Mouse (Mus musculus) right cerebral cortex, postnatal 36 days (tissue): ENCODE measurements around the gene Pttg1.

Experiments used
- DNase-seq, 2 experiments: peaks; one replicate each; pipeline ENCODE4 v3.0.0; 2022; ENCODE audit warnings: low spot score in 2 of 2, mixed read lengths in 1 of 2

Pttg1 gene

DNA sequence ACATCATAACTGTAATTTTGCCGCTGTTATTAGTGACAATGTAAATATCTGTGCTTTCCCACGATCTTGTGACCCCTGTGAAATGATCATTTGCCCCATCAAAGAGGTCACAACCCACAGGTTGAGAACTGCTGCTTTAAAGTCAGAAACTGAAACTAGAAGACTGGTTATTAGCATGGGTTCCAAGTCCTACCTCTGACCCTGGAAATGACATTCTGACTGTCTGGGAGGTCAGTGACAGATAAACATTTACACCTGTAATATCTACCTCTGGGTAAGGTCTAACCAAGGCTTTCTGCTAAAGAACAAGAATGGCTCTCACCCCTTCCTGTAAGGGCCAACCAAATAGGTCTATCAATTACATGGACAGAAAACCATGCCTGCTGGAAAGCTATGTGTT, 17.2 kb downstream of the Pttg1 start:
- DNase-seq, result no peak

- no peak for DNase-seq
These were observed 21.8 kb downstream of the Pttg1 start for GRCm38 (mm10) chr11:43404150-43404807.

- no peak for DNase-seq
These were observed 25.9 kb downstream of the Pttg1 start for GRCm38 (mm10) chr11:43400131-43400530.

DNA sequence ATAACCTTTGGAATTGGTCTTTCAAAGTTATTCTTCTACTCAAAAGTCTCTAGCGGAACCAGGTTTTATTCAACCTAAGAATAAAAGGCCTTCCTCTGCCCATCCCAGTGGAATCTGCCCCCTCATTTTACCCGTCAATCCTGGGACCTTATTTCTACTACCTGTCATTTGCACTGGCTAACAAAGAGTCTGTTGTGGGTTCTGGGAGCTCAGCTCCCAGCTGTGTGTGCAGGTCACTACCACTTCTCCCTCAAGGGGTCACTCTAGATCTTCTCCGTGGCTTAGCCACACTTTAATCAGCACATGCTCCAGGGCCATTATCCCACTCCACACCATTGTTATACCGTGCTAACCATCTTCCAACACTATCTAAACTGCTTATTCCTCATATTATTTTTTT, 26.8 kb downstream of the Pttg1 start:
- no peak for DNase-seq

DNA sequence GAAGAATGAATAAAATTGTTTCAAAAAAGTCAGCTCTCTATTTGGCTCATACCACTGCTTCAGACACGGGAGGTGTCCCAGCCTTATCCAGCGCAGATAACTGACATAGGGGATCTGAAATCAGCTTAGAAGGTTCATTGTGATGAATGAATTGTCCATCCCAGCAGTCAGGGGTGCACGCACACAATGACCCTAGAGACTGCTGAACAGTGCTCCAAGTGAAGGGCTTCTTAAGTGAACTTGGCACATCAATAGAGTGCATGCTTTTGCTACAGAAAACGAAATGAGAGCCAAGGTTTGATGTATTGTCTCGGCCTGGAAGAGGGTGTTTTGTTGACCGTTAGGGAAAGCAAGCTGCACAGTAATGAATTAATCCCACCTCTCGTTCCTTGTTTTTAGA, 29.4 kb downstream of the Pttg1 start:
- DNase-seq, result no peak

DNA sequence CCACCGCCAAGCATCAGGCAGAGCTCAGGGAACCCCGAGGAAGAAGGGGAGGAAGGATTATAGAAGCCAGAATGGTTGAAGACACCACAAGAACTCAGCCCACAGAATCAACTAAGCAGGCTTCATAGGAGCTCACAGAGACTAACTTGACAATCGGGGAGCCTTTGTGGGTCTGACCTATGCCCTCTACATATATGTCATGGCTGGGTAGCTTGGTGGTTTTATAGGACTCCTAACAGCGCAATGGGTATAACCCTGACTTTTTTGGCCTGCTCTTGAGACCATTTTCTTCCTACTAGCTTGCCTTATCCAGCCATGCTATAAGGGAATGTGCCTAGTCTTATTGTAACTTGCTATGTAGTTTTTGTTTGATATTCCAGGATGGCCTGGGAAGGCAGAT, 29.8 kb downstream of the Pttg1 start:
- no peak for DNase-seq

DNA sequence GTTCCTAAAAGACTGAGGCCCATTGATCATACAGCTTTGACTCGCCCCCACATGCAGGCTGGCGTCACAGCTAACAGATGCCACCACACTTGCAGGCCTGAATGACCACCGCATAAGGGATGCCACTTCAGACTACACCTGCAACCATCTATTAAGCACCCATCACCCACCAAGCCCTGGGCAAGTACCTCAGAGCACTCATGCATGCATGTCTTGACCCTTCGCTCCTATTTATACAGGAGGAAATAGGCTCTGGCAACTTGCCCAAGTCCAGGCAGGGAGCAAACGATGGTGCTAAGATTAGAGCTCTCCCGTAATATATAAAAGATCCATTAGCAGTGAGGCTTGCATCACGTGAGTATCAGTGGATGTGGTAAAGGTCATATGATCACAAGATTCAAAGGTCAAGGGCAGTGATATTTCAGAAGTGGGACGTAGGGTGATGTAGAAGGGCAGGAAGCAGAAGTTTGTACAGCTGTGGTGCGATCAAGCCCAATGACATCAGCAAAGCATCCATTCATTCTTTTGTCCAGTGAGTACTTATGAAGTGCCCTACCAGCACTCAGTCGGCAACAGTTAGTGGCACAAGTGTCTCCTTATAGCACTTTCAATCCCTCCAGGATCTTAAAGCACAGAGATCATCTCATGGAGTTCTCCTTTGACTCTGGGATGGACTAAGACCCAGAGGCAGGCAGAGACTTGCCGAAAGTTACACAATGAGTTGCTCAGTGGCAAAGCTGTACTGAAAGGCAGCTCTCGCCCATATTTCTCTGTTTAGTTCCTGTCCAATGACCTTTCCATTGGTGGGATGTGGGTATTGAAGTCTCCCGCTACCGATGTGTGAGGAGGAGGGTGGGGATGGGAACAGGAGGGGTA, 30.7 kb downstream of the Pttg1 start:
- no peak for DNase-seq

DNA sequence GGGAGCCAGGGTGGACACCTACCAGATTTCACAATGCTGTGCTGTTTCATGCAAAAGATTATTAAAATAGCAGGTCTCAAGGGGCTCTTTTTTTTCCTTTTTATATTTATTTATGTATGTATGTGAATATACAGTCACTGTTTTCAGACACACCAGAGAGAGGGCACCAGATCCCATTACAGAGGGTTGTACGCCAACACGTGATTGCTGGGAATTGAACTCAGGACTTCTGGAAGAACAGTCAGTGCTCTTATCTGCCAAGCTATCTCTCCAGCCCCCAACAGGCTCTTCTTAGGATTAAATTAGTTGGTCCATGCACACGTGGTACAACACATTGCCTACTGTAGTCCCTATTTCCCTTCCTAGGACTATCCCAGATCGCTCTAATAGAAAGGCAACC, 32.7 kb downstream of the Pttg1 start:
- no peak for DNase-seq

DNA sequence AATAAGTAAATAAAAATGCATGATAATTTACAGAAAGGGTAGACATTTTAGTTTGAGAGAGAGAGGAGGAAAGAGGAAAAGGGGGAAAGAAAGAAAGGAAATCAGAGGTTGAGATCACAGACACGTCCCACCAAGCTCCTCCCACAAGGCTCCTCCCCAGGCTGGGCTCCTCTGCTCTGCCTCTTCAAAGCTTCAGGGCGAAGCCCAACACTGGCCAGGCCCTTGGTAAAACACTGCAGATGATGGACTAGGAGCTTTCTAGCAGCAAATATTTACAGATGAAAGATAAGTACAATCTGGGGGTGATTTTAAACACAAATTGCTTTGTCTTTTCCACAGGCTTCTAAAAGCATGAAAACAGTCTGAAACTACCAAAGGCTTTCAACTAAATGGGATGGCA, 33.3 kb downstream of the Pttg1 start:
- no peak for DNase-seq

DNA sequence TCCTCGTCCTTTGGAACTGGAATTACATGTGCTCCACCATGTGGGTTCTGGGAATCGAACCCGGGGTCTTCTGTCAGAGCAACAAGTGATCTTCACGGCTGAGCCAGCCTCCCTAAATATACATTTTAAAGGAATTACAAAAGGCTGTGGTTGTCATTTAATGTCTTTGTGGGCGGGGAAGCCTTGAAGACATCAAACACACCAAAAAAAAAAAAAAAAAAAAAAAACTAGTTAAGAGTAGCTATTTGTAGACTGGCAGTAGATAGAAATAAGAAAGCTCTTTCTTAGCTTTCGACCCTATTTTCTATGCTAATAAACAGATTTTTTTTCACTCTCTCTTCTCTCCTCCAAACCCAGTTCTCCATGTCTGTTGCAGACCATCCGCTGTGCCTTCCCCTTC, 36.9 kb downstream of the Pttg1 start:
- no peak for DNase-seq

GRCm38 (mm10) chr11:43388122-43389097, 37.6 kb downstream of the Pttg1 start:
- DNase-seq, result no peak

DNA sequence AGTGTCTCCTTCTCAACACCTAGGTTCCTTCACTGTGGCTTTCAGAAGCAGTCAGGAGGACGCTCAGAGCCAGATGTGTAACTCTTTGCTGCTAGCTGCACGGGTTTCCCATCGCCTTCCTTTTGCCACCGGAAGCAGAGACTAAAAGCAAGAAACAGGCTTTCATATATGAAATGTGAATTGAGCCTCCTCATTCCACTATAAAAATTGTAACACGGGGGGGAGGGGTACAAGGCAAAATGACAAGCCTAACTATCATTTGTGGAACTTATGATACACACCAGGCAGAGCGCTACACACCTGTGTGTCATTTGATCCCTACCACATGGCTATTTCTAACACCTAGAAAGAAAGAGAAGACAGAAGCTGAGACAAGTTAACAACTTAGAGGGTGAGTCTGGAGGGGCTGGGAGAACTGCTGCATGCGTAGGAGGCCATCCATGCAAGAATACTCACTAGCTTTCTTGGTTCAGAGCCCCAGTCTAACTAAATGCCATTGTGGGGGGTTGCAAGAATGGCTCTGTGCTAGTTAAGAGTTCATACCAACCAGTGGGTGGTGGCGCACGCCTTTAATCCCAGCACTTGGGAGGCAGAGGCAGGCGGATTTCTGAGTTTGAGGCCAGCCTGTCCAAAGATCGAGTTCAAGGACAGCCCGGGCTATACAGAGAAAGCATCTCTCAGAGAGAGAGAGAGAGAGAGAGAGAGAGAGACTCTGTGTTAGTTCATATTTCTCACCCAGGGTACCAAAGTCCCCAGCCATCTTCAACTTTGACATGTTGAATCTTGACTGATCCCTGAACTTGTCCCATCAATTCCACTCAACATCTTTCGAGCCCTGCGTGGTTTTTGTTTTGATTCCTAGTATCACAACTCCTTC, 38.8 kb downstream of the Pttg1 start:
- no peak for DNase-seq

- no peak for DNase-seq
These were observed 40.3 kb downstream of the Pttg1 start for GRCm38 (mm10) chr11:43385716-43386115.

DNA sequence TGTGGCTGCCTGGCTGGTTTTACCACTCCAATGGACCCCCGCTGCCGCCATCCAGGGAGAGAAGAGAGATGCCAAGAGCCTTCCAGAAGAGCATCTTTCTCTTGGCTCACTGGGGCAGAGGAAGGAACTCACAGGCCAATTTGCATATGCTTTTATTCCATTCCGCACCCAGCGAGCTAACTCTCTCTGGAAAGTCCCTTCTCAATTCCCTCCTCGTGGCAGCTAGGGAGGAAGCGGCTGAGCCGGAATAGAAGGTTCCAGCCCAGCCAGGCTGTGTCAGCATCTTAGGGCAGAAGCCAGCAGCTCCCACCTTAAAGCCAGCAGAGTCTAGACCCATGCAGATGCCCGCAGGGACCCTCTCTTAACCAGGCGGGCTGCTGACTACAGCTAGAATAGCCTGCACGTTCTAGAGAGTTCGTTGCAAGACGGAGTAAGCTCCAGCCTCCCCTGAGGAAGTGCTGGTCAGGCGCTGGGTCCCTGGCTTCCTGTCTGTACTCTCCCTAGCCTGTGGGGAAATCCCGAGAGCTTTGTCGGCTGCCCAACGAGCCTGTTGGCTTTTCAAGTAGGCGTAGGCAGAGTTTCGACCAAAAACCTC, 40.9 kb downstream of the Pttg1 start:
- peak in 1 of 2 experiments; percentile 19 for DNase-seq

DNA sequence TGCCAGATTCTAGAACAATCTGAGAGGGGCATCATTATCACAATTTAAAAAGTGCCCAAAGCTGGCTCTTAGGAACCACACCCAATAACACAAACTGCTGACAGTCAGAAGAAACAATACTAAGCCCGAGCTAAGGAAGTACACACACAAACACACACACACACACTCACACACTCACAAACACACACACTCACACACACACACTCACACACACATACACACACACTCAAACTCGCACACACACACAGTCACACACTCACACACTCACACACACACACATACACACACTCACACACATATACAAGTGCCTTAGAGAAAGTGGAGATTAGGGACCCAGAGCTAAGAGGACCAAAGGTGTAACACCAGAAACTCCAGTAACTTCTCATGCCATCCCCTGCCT, 42.5 kb downstream of the Pttg1 start:
- no peak for DNase-seq

DNA sequence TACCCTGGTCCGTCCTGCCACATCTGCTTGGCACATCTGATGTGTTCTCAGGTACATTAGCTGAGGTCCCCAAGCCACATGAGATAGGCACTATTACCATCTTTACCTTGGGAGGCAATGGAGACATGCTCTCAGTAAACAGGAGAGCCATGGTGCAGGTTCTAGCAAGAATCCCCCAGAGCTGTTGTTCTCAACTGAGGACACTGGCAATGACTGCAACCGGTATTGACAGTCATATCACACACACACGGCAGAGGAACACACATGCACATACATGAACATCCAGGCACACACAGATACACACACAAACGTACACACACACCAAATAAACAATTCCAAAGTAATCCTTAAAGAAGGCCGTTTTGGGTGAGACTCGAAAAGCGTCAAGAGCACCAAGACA, 45.1 kb downstream of the Pttg1 start:
- no peak for DNase-seq

- no peak for DNase-seq
These were observed 46.1 kb downstream of the Pttg1 start for GRCm38 (mm10) chr11:43379911-43380485.

GRCm38 (mm10) chr11:43379488-43379887, 46.6 kb downstream of the Pttg1 start:
- DNase-seq, result no peak

DNA sequence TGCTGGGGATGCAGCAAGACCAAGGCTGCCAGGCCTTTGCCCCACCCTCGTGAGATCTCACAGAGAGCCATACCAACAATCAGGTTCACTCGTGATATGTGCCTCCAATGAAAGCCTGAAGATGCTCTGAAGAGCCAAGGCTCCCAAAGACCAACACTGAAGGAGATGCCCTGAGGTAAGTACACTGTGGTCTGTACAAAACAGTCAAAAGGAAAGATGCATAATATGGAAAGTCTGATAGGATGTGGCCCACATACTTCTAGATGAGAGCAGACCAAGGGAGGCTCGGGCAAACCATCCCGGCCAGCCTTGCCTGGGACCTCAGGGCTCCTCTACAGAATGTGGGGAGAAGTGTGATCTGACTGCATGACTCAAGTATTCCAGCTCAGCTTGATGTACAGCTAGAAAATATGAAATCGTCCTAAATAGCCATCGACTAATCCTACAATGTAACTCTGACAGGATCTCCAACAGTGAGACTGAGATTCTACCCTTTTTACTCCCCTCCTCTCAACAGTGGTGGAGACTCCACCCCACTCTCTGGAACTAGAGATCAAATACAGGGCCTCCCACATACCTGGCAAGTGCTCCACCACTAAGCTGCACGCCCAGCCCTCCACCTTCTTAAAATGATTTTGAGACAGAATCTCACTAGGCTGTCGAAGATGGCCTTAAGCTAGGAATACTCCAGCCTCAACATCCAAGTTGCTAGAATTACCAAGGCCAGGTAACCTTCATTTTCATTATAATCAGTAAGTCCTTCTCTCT, 48.8 kb downstream of the Pttg1 start:
- no peak for DNase-seq

GRCm38 (mm10) chr11:43376598-43376997, 49.5 kb downstream of the Pttg1 start:
- DNase-seq, result no peak
